Mouse (Mus musculus) stomach, postnatal 0 days (tissue): ENCODE measurements at regions not wholly inside any gene's neighbourhood (a gene's known extent, or its start where the extent isn't known, plus 50 kb on each side); places are given as distances from the start of the nearest gene placed in this dataset.

ENCODE experiments used
- ATAC-seq: fragments of 200-750 bp; cut with Nextera tagmentation; 2 replicates; pipeline ENCODE4 v1.8.0; 2017; ENCODE audit not compliant: low FRiP score, low TSS enrichment
- DNase-seq: peaks from one replicate; pipeline ENCODE4 v3.0.0-alpha.2; 2016; ENCODE audit warnings: low spot score
- H3K27ac ChIP-seq: fragments of 300-500 bp; sonication (generic); replicated peaks from 2 replicates; pipeline ENCODE4 v1.5.1; 2014; ENCODE audit warnings: mild to moderate bottlenecking, control low read depth
- H3K27me3 ChIP-seq: fragments of 300-500 bp; sonication (generic); 2 replicates; pipeline ENCODE4 v1.6.1; 2014; ENCODE audit warnings: low read length; ENCODE audit not compliant: control insufficient read depth, insufficient read depth
- H3K36me3 ChIP-seq: fragments of 300-500 bp; sonication (generic); 2 replicates; pipeline ENCODE4 v1.6.1; 2014; ENCODE audit warnings: low read length, mixed read lengths; ENCODE audit not compliant: control insufficient read depth, insufficient read depth
- H3K4me1 ChIP-seq: fragments of 300-500 bp; sonication (generic); replicated peaks from 2 replicates; pipeline ENCODE4 v1.6.1; 2014; ENCODE audit warnings: antibody characterized with exemption; ENCODE audit not compliant: control insufficient read depth, insufficient read depth
- H3K4me2 ChIP-seq: fragments of 300-500 bp; sonication (generic); replicated peaks from 2 replicates; pipeline ENCODE4 v1.6.1; 2014; ENCODE audit warnings: low read depth, mild to moderate bottlenecking, control low read depth, moderate library complexity
- H3K4me3 ChIP-seq: fragments of 300-500 bp; sonication (generic); 2 replicates; pipeline ENCODE4 v1.5.1; 2014; ENCODE audit warnings: low read depth, low read length, control low read depth
- H3K9ac ChIP-seq: fragments of 300-500 bp; sonication (generic); 2 replicates; pipeline ENCODE4 v1.6.1; 2014; ENCODE audit warnings: mild to moderate bottlenecking, low read length, control low read depth, mixed read lengths
- H3K9me3 ChIP-seq: fragments of 300-500 bp; sonication (generic); 2 replicates; pipeline ENCODE4 v1.6.1; 2016; ENCODE audit warnings: low read length; ENCODE audit not compliant: control insufficient read depth
- CTCF ChIP-seq: IDR thresholded peaks from 2 replicates; pipeline ENCODE4 v1.5.1; 2016; ENCODE audit warnings: antibody characterized with exemption, low read depth, mild to moderate bottlenecking, moderate library complexity
- EP300 ChIP-seq: optimal IDR thresholded peaks from 2 replicates; pipeline ENCODE3; 2016; ENCODE audit warnings: antibody characterized with exemption
- WGBS: fragments of 180-500 bp; shearing (Covaris S2); extraction: QIAGEN DNeasy Blood & Tissue Kit; methylation state at CpG from one replicate; pipeline ENCODE4 v1.1.7; 2014; 5-methylcytosine and 5-hydroxymethylcytosine counted together

- TF ChIP-seq EP300: no peak
- TF ChIP-seq CTCF: no peak
- 32% methylated on average over 2 of the region's 2 CpGs for WGBS
Observed at GRCm38 (mm10) chr1:16821186-16821585, 728.1 kb upstream of the 4930444P10Rik start.

GRCm38 (mm10) chr1:16816572-16816971 is 723.4 kb upstream of the 4930444P10Rik start:
- ATAC-seq (no peak), DNase-seq (no peak)
- Histone ChIP-seq H3K9me3 (no peaks in the 10 kb centered on the region), H3K4me3 (no peak overlapping the region), H3K27ac (no peak overlapping the region), H3K4me1 (no peaks in the 10 kb centered on the region), H3K9ac (no peak overlapping the region), H3K36me3 (no peaks in the 10 kb centered on the region), H3K27me3 (no peaks in the 10 kb centered on the region), H3K4me2 (no peak overlapping the region)
- TF ChIP-seq CTCF: no peak
- no peak for TF ChIP-seq EP300
- WGBS: 88% methylated on average over 7 of the region's 7 CpGs

More at GRCm38 (mm10) chr1:16821186-16821585, 728.1 kb upstream of the 4930444P10Rik start:
- no peaks in the 10 kb centered on the region for H3K4me1 ChIP-seq
- no peak for ATAC-seq
- H3K4me3 ChIP-seq: no peak overlapping the region
- H3K27ac ChIP-seq: no peak overlapping the region
- H3K27me3 ChIP-seq: no peaks in the 10 kb centered on the region
- no peak for DNase-seq
- H3K9ac ChIP-seq: no peak overlapping the region
- H3K9me3 ChIP-seq: no peaks in the 10 kb centered on the region
- no peak overlapping the region for H3K4me2 ChIP-seq
- no peaks in the 10 kb centered on the region for H3K36me3 ChIP-seq

GRCm38 (mm10) chr1:16815731-16816130 is 722.6 kb upstream of the 4930444P10Rik start:
- H3K4me2 ChIP-seq: no peak overlapping the region
- TF ChIP-seq CTCF: no peak
- no peak for TF ChIP-seq EP300
- H3K4me1 ChIP-seq: no peaks in the 10 kb centered on the region
- no peaks in the 10 kb centered on the region for H3K27me3 ChIP-seq
- H3K9ac ChIP-seq: no peak overlapping the region
- no peak for ATAC-seq
- H3K9me3 ChIP-seq: no peaks in the 10 kb centered on the region
- DNase-seq: no peak
- no peaks in the 10 kb centered on the region for H3K36me3 ChIP-seq
- H3K4me3 ChIP-seq: no peak overlapping the region
- no peak overlapping the region for H3K27ac ChIP-seq

- Histone ChIP-seq H3K9ac (no peak overlapping the region), H3K27me3 (no peaks in the 10 kb centered on the region), H3K36me3 (no peaks in the 10 kb centered on the region), H3K27ac (no peak overlapping the region), H3K4me1 (no peaks in the 10 kb centered on the region), H3K4me2 (no peak overlapping the region), H3K9me3 (no peaks in the 10 kb centered on the region), H3K4me3 (no peak overlapping the region)
- 93% methylated on average over 10 of the region's 10 CpGs for WGBS
- no peak for TF ChIP-seq CTCF
- no peak for TF ChIP-seq EP300
- ATAC-seq (no peak), DNase-seq (no peak)
Observed at GRCm38 (mm10) chr1:16809370-16810150, 716.4 kb upstream of the 4930444P10Rik start.

GRCm38 (mm10) chr1:16798292-16798691 is 705.2 kb upstream of the 4930444P10Rik start:
- Histone ChIP-seq H3K4me2 (no peak overlapping the region), H3K9ac (no peak overlapping the region), H3K27me3 (no peaks in the 10 kb centered on the region), H3K36me3 (no peaks in the 10 kb centered on the region), H3K27ac (no peak overlapping the region), H3K4me1 (no peaks in the 10 kb centered on the region), H3K9me3 (no peaks in the 10 kb centered on the region), H3K4me3 (no peak overlapping the region)
- 66% methylated on average over 6 of the region's 6 CpGs for whole genome bisulfite sequencing
- DNase-seq: peak; percentile 73
- TF ChIP-seq EP300 (no peak), CTCF (peak; percentile 79)
- peak; percentile 45; the same call in 1 of the 2 replicates for ATAC-seq

GRCm38 (mm10) chr1:16796449-16796848 is 703.3 kb upstream of the 4930444P10Rik start:
- Histone ChIP-seq H3K9ac (no peak overlapping the region), H3K4me3 (no peak overlapping the region), H3K36me3 (no peaks in the 10 kb centered on the region), H3K4me1 (no peaks in the 10 kb centered on the region), H3K9me3 (no peaks in the 10 kb centered on the region), H3K27ac (no peak overlapping the region), H3K27me3 (no peaks in the 10 kb centered on the region), H3K4me2 (no peak overlapping the region)
- no peak for TF ChIP-seq CTCF
- TF ChIP-seq EP300: no peak
- ATAC-seq (no peak), DNase-seq (no peak)
- 62% methylated on average over 1 of the region's 1 CpGs for WGBS
